Mouse (Mus musculus): ENCODE results near the gene Cyb5b.

GRCm38 (mm10) chr8:107219078-107219477 is 68.6 kb downstream of the Cyb5b start:
- TF ChIP-seq GATA1 (IDR thresholded peaks at IDR 0.05; ENCODE audit: low read length), result no peak
- no peak for TF ChIP-seq TAL1 (IDR thresholded peaks at IDR 0.05; ENCODE audit: low read length)

All from erythroblast, embryonic 14.5 days (primary cell).